Mouse (Mus musculus): ENCODE results near the gene Gm7970.
"Not testable (repeated sequence)": the region's sequence is repeated elsewhere in the genome, so short reads cannot be mapped to it uniquely, and the experiment has no call there.

Gene Gm7970

GRCm38 (mm10) chr14:41555483-41555882 is at the start of gene Gm7970:
Gene Gm7970, minus strand, starts transcription at chr14:41555583.
- not testable (repeated sequence) for DNase-seq (ENCODE audit: low read depth, low spot score)

DNA sequence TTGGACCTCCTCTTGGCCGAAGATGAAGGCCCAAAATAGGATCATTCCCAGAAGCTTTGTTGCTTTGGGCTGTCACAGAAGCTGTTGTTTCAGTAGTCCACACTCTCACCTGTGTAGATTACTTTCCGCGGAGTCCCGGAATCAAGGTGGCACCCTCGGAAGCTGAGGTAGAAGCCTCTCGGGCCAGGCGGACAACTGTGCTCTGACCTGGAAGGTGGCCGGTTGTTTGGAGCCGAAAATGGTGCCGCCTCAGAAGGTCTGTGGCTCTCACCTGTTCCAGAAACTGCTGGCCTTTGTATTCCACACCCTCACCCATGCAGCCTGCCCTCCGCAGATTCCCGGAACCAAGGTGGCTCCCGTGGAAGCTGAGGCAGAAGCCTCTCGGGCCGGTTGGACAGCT is 45.6 kb upstream of the Gm7970 start:
- not testable (repeated sequence) for DNase-seq (ENCODE audit: low read depth, low spot score)

- DNase-seq (ENCODE audit: low read depth, low spot score) = not testable (repeated sequence)
These were observed 31.0 kb upstream of the Gm7970 start for GRCm38 (mm10) chr14:41586346-41586745.

GRCm38 (mm10) chr14:41572911-41573310 is 17.5 kb upstream of the Gm7970 start, which contains the start of gene 1700049E17Rik2:
Gene 1700049E17Rik2, plus strand, starts transcription at chr14:41573211.
- not testable (repeated sequence) for DNase-seq (ENCODE audit: low read depth, low spot score)

GRCm38 (mm10) chr14:41524695-41525094 is 30.7 kb downstream of the Gm7970 start:
- DNase-seq (ENCODE audit: low read depth, low spot score) = not testable (repeated sequence)

DNA sequence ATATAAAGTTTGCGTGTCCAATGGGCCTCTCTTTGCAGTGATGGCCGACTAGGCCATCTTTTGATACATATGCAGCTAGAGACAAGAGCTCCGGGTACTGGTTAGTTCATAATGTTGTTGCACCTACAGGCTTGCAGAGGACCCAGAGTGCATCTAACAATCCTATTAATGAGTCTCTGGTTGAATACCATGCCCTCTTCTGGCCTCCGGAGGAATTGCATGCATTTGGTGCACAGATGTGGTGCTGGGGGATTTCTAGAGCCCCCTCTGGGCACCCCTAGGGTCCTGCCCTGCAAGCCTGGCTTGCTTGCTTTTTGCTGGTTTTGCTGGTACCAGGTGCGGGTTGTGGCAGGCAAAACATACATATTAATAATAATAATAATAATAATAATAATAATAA is 34.7 kb downstream of the Gm7970 start:
- not testable (repeated sequence) for DNase-seq (ENCODE audit: low read depth, low spot score)

Measured in retina, postnatal 7 days (tissue).